Mouse (Mus musculus) heart, postnatal 0 days (tissue): ENCODE measurements around the gene Plin5.

ENCODE experiments used
- CTCF ChIP-seq: IDR thresholded peaks from 2 replicates; pipeline ENCODE4 v1.5.1; 2016; ENCODE audit warnings: antibody characterized with exemption, control low read depth, low read depth
- EP300 ChIP-seq: IDR thresholded peaks from 2 replicates; pipeline ENCODE4 v1.6.1; 2016; ENCODE audit warnings: antibody characterized with exemption, low read depth

DNA sequence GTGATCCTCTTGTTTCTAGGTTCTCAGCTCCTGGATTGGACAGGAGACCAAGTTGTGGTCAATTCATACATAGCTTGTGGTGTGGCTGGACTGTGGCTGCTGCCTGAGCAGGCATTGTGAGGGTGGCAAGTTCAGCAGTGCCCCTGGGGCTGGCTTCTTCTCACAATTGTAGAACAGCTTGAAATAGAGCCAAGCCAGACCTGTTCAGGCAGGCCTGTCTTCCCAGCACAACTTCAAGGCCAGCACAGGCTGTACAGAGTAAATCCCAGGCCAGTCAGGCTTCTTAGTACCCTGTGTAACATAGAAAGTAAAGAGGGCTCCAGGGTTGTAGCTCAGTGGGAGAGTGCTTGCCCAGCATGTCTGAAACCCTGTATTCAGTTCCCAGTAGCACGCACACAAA is 24.6 kb downstream of the Plin5 start:
- TF ChIP-seq CTCF: no peak
- no peak for TF ChIP-seq EP300
